Mouse (Mus musculus): Measurements from ENCODE around the gene Dlg1.
A peak's percentile ranks its signal among the peaks of the same experiment; 100 is the strongest.

Dlg1 gene

GRCm38 (mm10) chr16:31878573-31879257 is 215.5 kb downstream of the Dlg1 start, which contains the start of gene Meltf:
TSS of gene Meltf (plus strand) at chr16:31878810.
- peak within 1 kb of the TSS; percentile 61 for H3K4me3 ChIP-seq (replicated peaks; ENCODE audit: low read length)
- H3K9me3 ChIP-seq (ENCODE audit: low read length), result no peaks in the 10 kb centered on the region
- H3K27me3 ChIP-seq (ENCODE audit: insufficient read depth, low read length), result peaks cover 49% of the 10 kb centered on the region
- peaks cover 8% of the 10 kb centered on the region for H3K36me3 ChIP-seq (ENCODE audit: insufficient read depth, low read length)
- peaks cover 26% of the 10 kb centered on the region for H3K4me1 ChIP-seq (replicated peaks; ENCODE audit: low read depth, low read length)
- TF ChIP-seq CTCF (conservative IDR thresholded peaks at IDR 0.05; ENCODE audit: low read length), result peak; percentile 72
- no peak for TF ChIP-seq POU5F1 (IDR thresholded peaks at IDR 0.05; ENCODE audit: borderline replicate concordance, low read length)
- no peak for TF ChIP-seq NANOG (IDR thresholded peaks at IDR 0.05; ENCODE audit: borderline replicate concordance, low read length)

- Histone ChIP-seq H3K4me1 (replicated peaks; ENCODE audit: low read depth, low read length) (peaks cover 41% of the 10 kb centered on the region), H3K4me3 (replicated peaks; ENCODE audit: low read length) (no peak overlapping the region), H3K36me3 (ENCODE audit: insufficient read depth, low read length) (no peaks in the 10 kb centered on the region), H3K27me3 (ENCODE audit: insufficient read depth, low read length) (peaks cover 58% of the 10 kb centered on the region), H3K9me3 (ENCODE audit: low read length) (no peaks in the 10 kb centered on the region)
- TF ChIP-seq POU5F1 (IDR thresholded peaks at IDR 0.05; ENCODE audit: borderline replicate concordance, low read length) (no peak), NANOG (IDR thresholded peaks at IDR 0.05; ENCODE audit: borderline replicate concordance, low read length) (no peak), CTCF (conservative IDR thresholded peaks at IDR 0.05; ENCODE audit: low read length) (no peak)
These were observed 217.1 kb downstream of the Dlg1 start for GRCm38 (mm10) chr16:31880146-31880840.

DNA sequence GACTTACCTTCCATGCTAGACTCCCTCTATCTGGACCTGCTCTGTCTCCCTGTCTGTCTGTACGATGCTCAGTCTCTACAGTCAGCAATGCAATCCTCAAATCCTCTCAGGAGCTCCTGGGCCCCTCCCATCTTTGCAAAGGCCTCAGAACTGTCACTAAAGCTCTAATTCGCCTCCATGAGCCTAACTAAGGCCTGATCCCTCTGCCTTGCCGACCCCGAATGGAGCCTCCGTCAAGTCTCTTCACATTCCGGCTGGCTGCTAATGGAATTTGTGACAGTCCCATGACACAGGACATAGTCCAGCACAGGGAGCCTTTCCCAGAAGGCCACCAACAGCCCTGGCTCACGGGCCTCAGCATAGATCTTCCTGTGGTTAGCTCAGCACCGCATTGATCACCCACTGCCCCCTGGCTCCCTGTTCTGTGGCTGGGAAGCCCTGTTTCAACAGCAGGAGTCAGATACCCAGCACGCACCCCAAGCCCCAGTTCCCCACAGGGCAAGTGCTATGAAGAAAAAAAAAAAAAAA is 219.2 kb downstream of the Dlg1 start:
- Histone ChIP-seq H3K36me3 (ENCODE audit: insufficient read depth, low read length) (no peaks in the 10 kb centered on the region), H3K4me3 (replicated peaks; ENCODE audit: low read length) (peak overlapping the region; percentile 37; the same call in 1 of the 2 replicates), H3K9me3 (ENCODE audit: low read length) (no peaks in the 10 kb centered on the region), H3K27me3 (ENCODE audit: insufficient read depth, low read length) (peaks cover 76% of the 10 kb centered on the region), H3K4me1 (replicated peaks; ENCODE audit: low read depth, low read length) (peaks cover 63% of the 10 kb centered on the region)
- TF ChIP-seq POU5F1 (IDR thresholded peaks at IDR 0.05; ENCODE audit: borderline replicate concordance, low read length), result no peak
- no peak for TF ChIP-seq CTCF (conservative IDR thresholded peaks at IDR 0.05; ENCODE audit: low read length)
- TF ChIP-seq NANOG (IDR thresholded peaks at IDR 0.05; ENCODE audit: borderline replicate concordance, low read length), result no peak

DNA sequence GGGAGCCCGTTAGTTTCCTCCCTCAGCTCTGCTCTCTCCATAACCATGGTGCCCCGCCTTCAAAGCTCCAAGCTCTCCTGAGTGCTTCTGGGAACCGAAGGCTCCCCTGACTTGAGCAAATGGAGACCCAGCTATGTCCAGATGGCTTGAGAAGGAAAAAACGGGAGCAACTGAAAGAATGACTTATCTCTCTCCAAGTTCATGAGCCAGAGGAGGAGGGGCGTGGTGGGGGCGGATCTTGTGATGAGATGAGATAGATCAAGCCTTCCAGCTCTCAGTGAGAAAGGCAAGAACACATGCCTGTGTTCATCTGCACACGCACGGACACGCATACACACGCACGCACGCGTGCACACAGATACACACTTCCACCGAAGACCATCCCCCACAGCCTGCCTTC is 220.1 kb downstream of the Dlg1 start:
- Histone ChIP-seq H3K27me3 (ENCODE audit: insufficient read depth, low read length) (peaks cover 85% of the 10 kb centered on the region), H3K36me3 (ENCODE audit: insufficient read depth, low read length) (no peaks in the 10 kb centered on the region), H3K4me1 (replicated peaks; ENCODE audit: low read depth, low read length) (peaks cover 71% of the 10 kb centered on the region), H3K9me3 (ENCODE audit: low read length) (no peaks in the 10 kb centered on the region), H3K4me3 (replicated peaks; ENCODE audit: low read length) (peak overlapping the region; percentile 37)
- TF ChIP-seq NANOG (IDR thresholded peaks at IDR 0.05; ENCODE audit: borderline replicate concordance, low read length) (no peak), POU5F1 (IDR thresholded peaks at IDR 0.05; ENCODE audit: borderline replicate concordance, low read length) (no peak), CTCF (conservative IDR thresholded peaks at IDR 0.05; ENCODE audit: low read length) (no peak)

DNA sequence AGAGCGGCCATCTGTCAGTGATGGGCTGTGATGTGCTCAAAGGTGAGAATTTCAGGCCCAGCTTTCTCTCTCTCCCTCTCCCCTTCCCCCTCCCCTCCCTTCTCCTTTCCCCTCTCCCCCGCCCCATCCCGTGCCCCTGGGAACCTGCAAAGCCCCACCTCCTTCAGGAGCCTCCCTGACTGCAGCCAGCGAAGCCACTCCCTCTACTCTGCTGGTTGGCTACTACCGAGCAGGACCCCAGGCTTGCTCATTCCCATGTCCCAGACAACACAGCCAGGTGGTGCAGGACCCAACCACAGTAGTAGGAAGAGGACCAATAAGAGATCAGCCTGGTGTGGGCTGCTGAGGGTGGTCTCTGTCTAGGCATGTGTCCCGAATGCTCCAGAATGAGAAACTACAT is 220.7 kb downstream of the Dlg1 start:
- H3K4me1 ChIP-seq (replicated peaks; ENCODE audit: low read depth, low read length), result peaks cover 74% of the 10 kb centered on the region
- H3K4me3 ChIP-seq (replicated peaks; ENCODE audit: low read length), result peak overlapping the region; percentile 62
- no peaks in the 10 kb centered on the region for H3K36me3 ChIP-seq (ENCODE audit: insufficient read depth, low read length)
- H3K27me3 ChIP-seq (ENCODE audit: insufficient read depth, low read length), result peaks cover 89% of the 10 kb centered on the region
- H3K9me3 ChIP-seq (ENCODE audit: low read length), result no peaks in the 10 kb centered on the region
- TF ChIP-seq POU5F1 (IDR thresholded peaks at IDR 0.05; ENCODE audit: borderline replicate concordance, low read length), result no peak
- TF ChIP-seq CTCF (conservative IDR thresholded peaks at IDR 0.05; ENCODE audit: low read length), result no peak
- TF ChIP-seq NANOG (IDR thresholded peaks at IDR 0.05; ENCODE audit: borderline replicate concordance, low read length), result no peak

DNA sequence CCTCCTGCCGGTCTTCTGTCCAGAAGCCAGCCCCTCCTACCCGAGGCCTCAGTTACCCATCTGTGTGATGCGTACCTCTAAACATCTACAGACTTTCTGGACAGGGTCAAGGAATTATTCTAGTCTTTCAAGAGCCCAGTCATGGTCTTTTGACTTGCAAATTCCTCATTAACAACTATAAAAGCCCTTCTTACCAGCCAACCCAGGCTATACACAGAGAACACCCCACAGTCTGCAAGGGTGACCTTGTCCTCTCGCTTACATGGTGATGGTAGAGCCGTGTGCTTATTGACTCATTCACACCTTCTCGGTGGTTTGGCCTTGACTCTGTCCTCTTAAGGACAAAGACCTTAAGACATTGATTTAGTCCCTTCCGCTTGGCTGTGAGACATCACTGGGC is 227.7 kb downstream of the Dlg1 start:
- Histone ChIP-seq H3K9me3 (ENCODE audit: low read length) (no peaks in the 10 kb centered on the region), H3K27me3 (ENCODE audit: insufficient read depth, low read length) (peaks cover 66% of the 10 kb centered on the region), H3K4me1 (replicated peaks; ENCODE audit: low read depth, low read length) (peaks cover 100% of the 10 kb centered on the region), H3K36me3 (ENCODE audit: insufficient read depth, low read length) (no peaks in the 10 kb centered on the region), H3K4me3 (replicated peaks; ENCODE audit: low read length) (peak overlapping the region; percentile 66; the same call in 1 of the 2 replicates)
- TF ChIP-seq POU5F1 (IDR thresholded peaks at IDR 0.05; ENCODE audit: borderline replicate concordance, low read length) (peak; percentile 61; the same call in 1 of the 2 replicates), CTCF (conservative IDR thresholded peaks at IDR 0.05; ENCODE audit: low read length) (no peak), NANOG (IDR thresholded peaks at IDR 0.05; ENCODE audit: borderline replicate concordance, low read length) (peak; percentile 91)

DNA sequence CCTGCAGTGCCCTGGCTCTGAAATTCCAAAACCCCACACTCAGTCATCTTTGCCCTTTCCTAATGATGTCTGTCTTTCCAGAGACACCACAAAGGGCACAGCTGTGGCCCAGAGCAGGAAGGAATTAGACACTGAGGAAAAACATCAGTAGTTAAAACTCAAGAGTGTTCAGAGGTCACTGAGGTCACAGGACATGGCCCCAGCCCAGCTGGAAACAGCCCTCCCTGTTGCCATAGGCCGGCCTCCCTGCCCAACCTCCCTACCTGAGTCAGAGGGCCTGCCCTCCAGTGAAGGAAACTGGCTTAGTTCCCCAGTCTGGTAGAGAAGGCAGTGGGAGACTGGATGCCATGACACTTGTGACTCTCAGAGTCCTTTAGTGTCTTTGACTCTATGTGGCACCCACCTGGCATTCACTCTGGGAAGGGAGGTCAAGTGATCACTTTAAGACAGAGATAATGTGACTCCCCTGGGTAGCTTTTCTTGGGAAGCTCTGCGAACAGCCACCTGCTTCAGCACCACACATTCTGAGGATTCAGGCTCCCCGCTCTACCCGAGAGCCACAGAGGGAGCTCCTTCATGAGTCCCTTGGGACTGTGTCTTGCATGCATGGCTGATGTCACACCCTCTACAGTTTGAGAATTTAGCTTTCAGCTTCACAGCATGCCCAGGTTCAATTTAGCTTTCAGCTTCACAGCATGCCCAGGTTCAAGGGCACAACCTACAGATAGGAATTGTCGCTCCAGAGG is 230.3 kb downstream of the Dlg1 start:
- no peak for TF ChIP-seq CTCF (conservative IDR thresholded peaks at IDR 0.05; ENCODE audit: low read length)
- peak; percentile 49; the same call in 1 of the 2 replicates for TF ChIP-seq NANOG (IDR thresholded peaks at IDR 0.05; ENCODE audit: borderline replicate concordance, low read length)
- no peak for TF ChIP-seq POU5F1 (IDR thresholded peaks at IDR 0.05; ENCODE audit: borderline replicate concordance, low read length)
- no peaks in the 10 kb centered on the region for H3K36me3 ChIP-seq (ENCODE audit: insufficient read depth, low read length)
- peaks cover 100% of the 10 kb centered on the region for H3K4me1 ChIP-seq (replicated peaks; ENCODE audit: low read depth, low read length)
- H3K9me3 ChIP-seq (ENCODE audit: low read length), result no peaks in the 10 kb centered on the region
- peaks cover 55% of the 10 kb centered on the region for H3K27me3 ChIP-seq (ENCODE audit: insufficient read depth, low read length)
- H3K4me3 ChIP-seq (replicated peaks; ENCODE audit: low read length), result no peak overlapping the region

Measured in E14TG2a.4 (cell line).